Mouse (Mus musculus): ENCODE data around the gene Lnx2. TPM values are rescaled to one million over a fixed set of nuclear protein-coding genes. Genes with fewer than 3 reads are reported as not detected.

Lnx2 gene
- total RNA-seq, 2 experiments from 2014 or later = 17.9 to 20.5 TPM

GRCm38 (mm10) chr5:147054747-147055270 is 21.6 kb downstream of the Lnx2 start:
- DNase-seq = no peak
- intact Hi-C loops (cut with DNase I) = no loop called here

- DNase-seq = no peak
- intact Hi-C loops (cut with DNase I) = no loop called here
These were observed 22.1 kb downstream of the Lnx2 start for GRCm38 (mm10) chr5:147054328-147054727.

GRCm38 (mm10) chr5:147053481-147053880 is 22.9 kb downstream of the Lnx2 start:
- DNase-seq = no peak
- intact Hi-C loops (cut with DNase I) = loop anchor here (2.0 kb wide), 1 partner anchor 19 kb away; no protein-coding TSS in a partner anchor

GRCm38 (mm10) chr5:147053071-147053470 is 23.3 kb downstream of the Lnx2 start:
- intact Hi-C loops (cut with DNase I) = loop anchor here (2.0 kb wide), 1 partner anchor 20 kb away; no protein-coding TSS in a partner anchor
- DNase-seq = no peak

- DNase-seq = no peak
- intact Hi-C loops (cut with DNase I) = loop anchor here (2.0 kb wide), 1 partner anchor 21 kb away; no protein-coding TSS in a partner anchor
These were observed 24.2 kb downstream of the Lnx2 start for GRCm38 (mm10) chr5:147052309-147052558.

- no peak for DNase-seq
- intact Hi-C loops (cut with DNase I) = loop anchor here (2.0 kb wide), 2 partner anchors 15 to 21 kb away; no protein-coding TSS in a partner anchor
These were observed 24.7 kb downstream of the Lnx2 start for GRCm38 (mm10) chr5:147051500-147052308.

GRCm38 (mm10) chr5:147050816-147051499 is 25.4 kb downstream of the Lnx2 start:
- no peak for DNase-seq
- intact Hi-C loops (cut with DNase I) = loop anchor here (2.0 kb wide), 1 partner anchor 14 kb away; no protein-coding TSS in a partner anchor

GRCm38 (mm10) chr5:147049544-147050209 is 26.7 kb downstream of the Lnx2 start:
- intact Hi-C loops (cut with DNase I) = loop anchor here (2.0 kb wide), 1 partner anchor 13 kb away; no protein-coding TSS in a partner anchor
- DNase-seq = no peak

- no peak for DNase-seq
- intact Hi-C loops (cut with DNase I) = no loop called here
These were observed 30.5 kb downstream of the Lnx2 start for GRCm38 (mm10) chr5:147045929-147046328.

GRCm38 (mm10) chr5:147045311-147045710 is 31.1 kb downstream of the Lnx2 start:
- DNase-seq = no peak
- intact Hi-C loops (cut with DNase I) = no loop called here

GRCm38 (mm10) chr5:147043240-147043844 is 33.0 kb downstream of the Lnx2 start:
- intact Hi-C loops (cut with DNase I) = no loop called here

GRCm38 (mm10) chr5:147041965-147042937 is 34.1 kb downstream of the Lnx2 start:
- intact Hi-C loops (cut with DNase I) = no loop called here
- no peak for DNase-seq

More at GRCm38 (mm10) chr5:147043240-147043844, 33.0 kb downstream of the Lnx2 start:
- no peak for DNase-seq

- no peak for DNase-seq
- intact Hi-C loops (cut with DNase I) = loop anchor here (10.0 kb wide), 1 partner anchor 245 kb away; the partner anchor contains the start of gene Usp12
These were observed 37.0 kb downstream of the Lnx2 start for GRCm38 (mm10) chr5:147039394-147039793.

- DNase-seq = no peak
- intact Hi-C loops (cut with DNase I) = loop anchor here (2.0 to 10.0 kb wide), 3 partner anchors 13 to 243 kb away; partner anchors contain the start of genes Lnx2, Polr1d and Usp12
These were observed 38.8 kb downstream of the Lnx2 start for GRCm38 (mm10) chr5:147037601-147038000.

- intact Hi-C loops (cut with DNase I) = loop anchor here (2.0 to 10.0 kb wide), 3 partner anchors 14 to 242 kb away; partner anchors contain the start of genes Lnx2, Polr1d and Usp12
These were observed 39.7 kb downstream of the Lnx2 start for GRCm38 (mm10) chr5:147036661-147037060.

GRCm38 (mm10) chr5:147036028-147036427 is 40.4 kb downstream of the Lnx2 start:
- peak; percentile 47 to 53 for DNase-seq
- intact Hi-C loops (cut with DNase I) = loop anchor here (2.0 to 10.0 kb wide), 3 partner anchors 15 to 241 kb away; partner anchors contain the start of genes Lnx2, Polr1d and Usp12

More at GRCm38 (mm10) chr5:147036661-147037060, 39.7 kb downstream of the Lnx2 start:
- no peak for DNase-seq

GRCm38 (mm10) chr5:147035301-147035700 is 41.1 kb downstream of the Lnx2 start:
- DNase-seq = no peak
- intact Hi-C loops (cut with DNase I) = loop anchor here (10.0 kb wide), 1 partner anchor 240 kb away; the partner anchor contains the start of gene Usp12

GRCm38 (mm10) chr5:147034283-147034682 is 42.1 kb downstream of the Lnx2 start:
- no peak for DNase-seq
- intact Hi-C loops (cut with DNase I) = loop anchor here (10.0 kb wide), 1 partner anchor 239 kb away; the partner anchor contains the start of gene Usp12

- no peak for DNase-seq
- intact Hi-C loops (cut with DNase I) = loop anchor here (10.0 kb wide), 1 partner anchor 238 kb away; the partner anchor contains the start of gene Usp12
These were observed 43.2 kb downstream of the Lnx2 start for GRCm38 (mm10) chr5:147033155-147033554.

Measured in heart, postnatal 10 days (tissue).